Mouse (Mus musculus) kidney, postnatal 14 days (tissue): ENCODE measurements at regions not wholly inside any gene's neighbourhood (a gene's known extent, or its start where the extent isn't known, plus 50 kb on each side); places are given as distances from the start of the nearest gene placed in this dataset.

Experiments used
- DNase-seq: peaks from one replicate; pipeline ENCODE4 v3.0.0; 2022; ENCODE audit warnings: mixed read lengths

GRCm38 (mm10) chr2:84266883-84267554 lies 158.2 kb downstream of the Calcrl start:
- peak; percentile 24 for DNase-seq

DNA sequence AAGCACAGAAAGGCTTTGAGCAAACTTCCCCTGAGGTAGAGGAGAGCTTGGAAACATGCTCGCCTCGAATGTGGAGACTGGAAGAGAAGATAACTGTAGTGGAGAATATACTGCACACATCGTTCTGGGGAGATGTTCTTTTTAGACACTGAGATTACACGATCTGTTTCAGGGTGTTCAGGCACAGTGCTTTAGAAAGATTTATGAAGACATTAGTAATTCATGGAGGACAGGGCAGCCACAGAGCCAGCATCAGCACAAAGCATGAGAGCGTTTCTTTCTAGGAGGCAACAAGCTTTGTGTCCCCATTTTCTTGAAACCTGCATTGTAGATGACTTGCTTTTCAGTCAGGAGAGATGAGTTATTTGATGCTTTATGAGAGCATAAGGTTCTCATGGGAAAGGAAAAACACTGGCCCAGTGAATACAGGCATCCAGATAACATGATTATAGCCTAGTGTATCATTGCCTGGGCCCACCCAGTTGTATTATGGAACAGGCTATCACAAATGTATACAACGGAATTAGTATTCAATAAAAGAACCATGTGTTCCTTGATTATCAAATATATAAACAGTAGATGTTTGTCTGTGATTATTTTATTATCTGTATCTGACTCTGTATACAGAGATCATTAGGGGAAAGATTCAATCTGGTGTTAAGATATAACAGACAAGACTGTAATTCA lies 151.0 kb downstream of the Calcrl start:
- no peak for DNase-seq

- DNase-seq: no peak
These were observed 148.0 kb downstream of the Calcrl start for GRCm38 (mm10) chr2:84277181-84277580.
